24 mouse cellular contexts compared by ENCODE assay signal in the genomic region with DNA sequence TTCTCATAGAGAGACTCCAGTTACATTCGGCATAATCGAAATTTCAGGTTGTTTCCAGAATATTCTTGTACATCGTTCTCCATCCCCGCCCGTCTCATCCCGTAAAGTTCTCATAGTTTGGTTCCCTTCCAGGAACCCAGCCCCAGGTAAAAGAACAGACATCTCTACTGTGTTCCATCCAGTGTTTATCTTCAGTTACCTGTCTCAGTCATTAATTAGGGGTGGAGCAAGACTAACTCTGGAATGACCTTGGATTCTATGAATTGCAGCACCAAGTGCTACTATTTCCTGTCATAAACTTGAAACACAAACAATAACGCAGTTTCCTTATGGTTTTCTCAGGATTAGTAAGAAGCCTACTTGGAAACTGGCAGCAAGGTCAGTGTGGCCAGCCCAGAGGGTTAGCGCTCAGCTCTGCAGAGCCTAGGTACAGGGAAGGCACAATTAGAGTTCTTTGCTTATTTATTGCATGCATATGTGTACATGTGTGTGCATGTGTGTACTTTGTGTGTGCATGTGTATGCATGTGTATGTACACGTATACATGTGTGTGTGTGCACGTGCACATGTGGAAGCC. TPM values are rescaled to one million over a fixed set of nuclear protein-coding genes. Genes with fewer than 3 reads are reported as not detected.
"Had no signal": no experiment of that assay in that cellular context is flagged by ENCODE, and none has a peak within 500 bp of the region (broad histone marks: within the 10 kb centered on the region; RNA-seq: fewer than 3 reads in every experiment).

No protein-coding gene starts in this region.

- H3K4me3 ChIP-seq: lung, embryonic 15.5 days; megakaryocyte, embryonic 14.5 days; midbrain, embryonic 13.5 days; midbrain, embryonic 15.5 days; neural tube, embryonic 12.5 days had no signal

- H3K36me3 ChIP-seq: lung, embryonic 15.5 days; midbrain, embryonic 13.5 days; midbrain, embryonic 15.5 days; neural tube, embryonic 12.5 days had no signal

- H3K27ac ChIP-seq: lung, embryonic 15.5 days; macrophage; midbrain, embryonic 13.5 days; midbrain, embryonic 15.5 days; neural tube, embryonic 12.5 days had no signal

- H3K27me3 ChIP-seq: lung, embryonic 15.5 days; midbrain, embryonic 13.5 days; midbrain, embryonic 15.5 days; neural tube, embryonic 12.5 days had no signal

- H3K9me3 ChIP-seq: lung, embryonic 15.5 days; midbrain, embryonic 13.5 days; midbrain, embryonic 15.5 days; neural tube, embryonic 12.5 days had no signal

- H3K9ac ChIP-seq: lung, embryonic 15.5 days; midbrain, embryonic 13.5 days; midbrain, embryonic 15.5 days; neural tube, embryonic 12.5 days had no signal

- H3K4me1 ChIP-seq: lung, embryonic 15.5 days; megakaryocyte, embryonic 14.5 days; midbrain, embryonic 13.5 days; midbrain, embryonic 15.5 days; neural tube, embryonic 12.5 days had no signal

- DNase-seq: lung, adult 18-20 months; lung, postnatal 14 days; lung, postnatal 36 days; right cerebral cortex, postnatal 14 days; spleen, adult 18-20 months; thymus, adult 18-20 months; thymus, postnatal 14 days; thymus, postnatal 36 days had no signal

- H3K4me2 ChIP-seq: lung, embryonic 15.5 days; midbrain, embryonic 11.5 days; midbrain, embryonic 13.5 days; midbrain, embryonic 15.5 days; neural tube, embryonic 12.5 days had no signal

- ATAC-seq: lung, postnatal 0 days; midbrain, embryonic 13.5 days; midbrain, embryonic 15.5 days had no signal

RNA-seq across cellular contexts. Expression of a gene that starts 16.7 kb away (rescaled TPM):
- total RNA-seq: megakaryocyte progenitor cell, adult 5-6 weeks; midbrain, postnatal 0 days; monocyte, adult 5-6 weeks; neutrophil, adult 5-6 weeks had no signal
- polyA plus RNA-seq: macrophage; midbrain, embryonic 11.5 days; midbrain, embryonic 13.5 days; midbrain, embryonic 15.5 days; midbrain, postnatal 0 days; neural tube, embryonic 12.5 days; neural tube, embryonic 14.5 days; thymus, postnatal 0 days had no signal

RNA-seq across cellular contexts. Expression of a gene that starts 32.6 kb away (rescaled TPM):
- total RNA-seq: megakaryocyte progenitor cell, adult 5-6 weeks; midbrain, postnatal 0 days; monocyte, adult 5-6 weeks; neutrophil, adult 5-6 weeks had no signal
- polyA plus RNA-seq: lung, embryonic 15.5 days; macrophage; midbrain, embryonic 11.5 days; midbrain, embryonic 13.5 days; midbrain, embryonic 15.5 days; neural tube, embryonic 12.5 days; neural tube, embryonic 14.5 days; stomach, embryonic 14.5 days; stomach, embryonic 16.5 days had no signal

RNA-seq across cellular contexts. Expression of a gene that starts 56.7 kb away (rescaled TPM):
- total RNA-seq: megakaryocyte progenitor cell, adult 5-6 weeks; monocyte, adult 5-6 weeks had no signal
- polyA plus RNA-seq: macrophage had no signal
